Mouse (Mus musculus) kidney, postnatal 0 days (tissue): ENCODE data around the gene Gpha2. TPM values are rescaled to one million over a fixed set of nuclear protein-coding genes. Genes with fewer than 3 reads are reported as not detected.
A peak's percentile ranks its signal among the peaks of the same experiment; 100 is the strongest.

Source experiments
- ATAC-seq: fragments of 200-750 bp; cut with Nextera tagmentation; replicated peaks from 2 replicates; pipeline ENCODE4 v1.8.0; 2017; ENCODE audit warnings: low read depth, moderate number of reproducible peaks, moderate TSS enrichment, moderate library complexity; ENCODE audit not compliant: low FRiP score
- DNase-seq: peaks from one replicate; pipeline ENCODE4 v3.0.0-alpha.2; 2016; ENCODE audit warnings: low spot score
- H3K27ac ChIP-seq: fragments of 300-500 bp; sonication (generic); 2 replicates; pipeline ENCODE4 v1.5.1; 2014; ENCODE audit warnings: mild to moderate bottlenecking
- H3K27me3 ChIP-seq: fragments of 300-500 bp; sonication (generic); 2 replicates; pipeline ENCODE4 v1.6.1; 2014; ENCODE audit warnings: low read length, mixed read lengths; ENCODE audit not compliant: insufficient read depth
- H3K36me3 ChIP-seq: fragments of 300-500 bp; sonication (generic); 2 replicates; pipeline ENCODE4 v1.6.1; 2014; ENCODE audit warnings: low read length, mixed read lengths; ENCODE audit not compliant: insufficient read depth
- H3K4me1 ChIP-seq: fragments of 300-500 bp; sonication (generic); replicated peaks from 2 replicates; pipeline ENCODE4 v1.6.1; 2014; ENCODE audit warnings: antibody characterized with exemption, low read length, mixed read lengths; ENCODE audit not compliant: insufficient read depth
- H3K4me2 ChIP-seq: fragments of 300-500 bp; sonication (generic); 2 replicates; pipeline ENCODE4 v1.6.1; 2014; ENCODE audit warnings: mild to moderate bottlenecking, low read length, moderate library complexity, mixed read lengths
- H3K4me3 ChIP-seq: fragments of 300-500 bp; sonication (generic); replicated peaks from 2 replicates; pipeline ENCODE4 v1.5.1; 2014; ENCODE audit warnings: low read depth, low read length
- H3K9ac ChIP-seq: fragments of 300-500 bp; sonication (generic); 2 replicates; pipeline ENCODE4 v1.6.1; 2014; ENCODE audit warnings: low read depth, low read length
- H3K9me3 ChIP-seq: fragments of 300-500 bp; sonication (generic); replicated peaks from 2 replicates; pipeline ENCODE4 v1.6.1; 2016; ENCODE audit warnings: low read length, inconsistent platforms, mixed read lengths
- CTCF ChIP-seq: IDR thresholded peaks from 2 replicates; pipeline ENCODE4 v1.5.1; 2016; ENCODE audit warnings: antibody characterized with exemption, low read depth, mild to moderate bottlenecking, moderate library complexity
- WGBS: fragments of 180-500 bp; shearing (Covaris S2); extraction: QIAGEN DNeasy Blood & Tissue Kit; methylation state at CpG from one replicate; pipeline ENCODE4 v1.1.7; 2014; 5-methylcytosine and 5-hydroxymethylcytosine counted together
- polyA plus RNA-seq: library from polyadenylated mRNA; unstranded; fragments of >200 nt; fragmentation: Nextera tagmentation; extraction: Ambion mirVana; gene quantifications from 2 replicates; pipeline ENCODE4 v1.2.1, GENCODE M21; 2015

The Gpha2 gene
- polyA plus RNA-seq, 1 experiment from 2014 or later, result 2.1 TPM

GRCm38 (mm10) chr19:6216046-6216705 lies 10.0 kb upstream of the Gpha2 start:
- ATAC-seq (no peak), DNase-seq (no peak)
- TF ChIP-seq CTCF, result no peak
- H3K27me3 ChIP-seq, result no peaks in the 10 kb centered on the region
- H3K4me1 ChIP-seq, result no peaks in the 10 kb centered on the region
- H3K9me3 ChIP-seq, result no peaks in the 10 kb centered on the region
- no peak overlapping the region for H3K27ac ChIP-seq
- no peak overlapping the region for H3K4me2 ChIP-seq
- WGBS, result 43% methylated on average over 6 of the region's 6 CpGs
- H3K9ac ChIP-seq, result no peak overlapping the region
- no peaks in the 10 kb centered on the region for H3K36me3 ChIP-seq
- no peak overlapping the region for H3K4me3 ChIP-seq

- Histone ChIP-seq H3K9ac (no peak overlapping the region), H3K9me3 (no peaks in the 10 kb centered on the region), H3K27me3 (no peaks in the 10 kb centered on the region), H3K4me1 (no peaks in the 10 kb centered on the region), H3K36me3 (no peaks in the 10 kb centered on the region), H3K4me3 (no peak overlapping the region), H3K4me2 (no peak overlapping the region), H3K27ac (no peak overlapping the region)
- DNase-seq (no peak), ATAC-seq (no peak)
- TF ChIP-seq CTCF, result no peak
- 75% methylated on average over 6 of the region's 6 CpGs for WGBS
Observed at GRCm38 (mm10) chr19:6218606-6219005, 7.6 kb upstream of the Gpha2 start.

GRCm38 (mm10) chr19:6226763-6227162 lies 583 bp downstream of the Gpha2 start:
- no peak overlapping the region for H3K4me2 ChIP-seq
- H3K36me3 ChIP-seq, result peaks cover 26% of the 10 kb centered on the region; the same call in 1 of the 2 replicates
- H3K27ac ChIP-seq, result no peak overlapping the region
- no peak for DNase-seq
- H3K4me1 ChIP-seq, result no peaks in the 10 kb centered on the region
- no peak overlapping the region for H3K4me3 ChIP-seq
- no peak overlapping the region for H3K9ac ChIP-seq
- H3K9me3 ChIP-seq, result no peaks in the 10 kb centered on the region
- WGBS, result 85% methylated on average over 14 of the region's 14 CpGs
- peak; percentile 29; the same call in 1 of the 2 replicates for ATAC-seq
- no peak for TF ChIP-seq CTCF
- no peaks in the 10 kb centered on the region for H3K27me3 ChIP-seq

GRCm38 (mm10) chr19:6227864-6228263 lies 1.7 kb downstream of the Gpha2 start:
- ATAC-seq (no peak), DNase-seq (no peak)
- no peak overlapping the region for H3K4me3 ChIP-seq
- WGBS, result 83% methylated on average over 4 of the region's 4 CpGs
- no peak overlapping the region for H3K9ac ChIP-seq
- no peak overlapping the region for H3K27ac ChIP-seq
- no peaks in the 10 kb centered on the region for H3K4me1 ChIP-seq
- TF ChIP-seq CTCF, result no peak
- no peaks in the 10 kb centered on the region for H3K9me3 ChIP-seq
- H3K4me2 ChIP-seq, result no peak overlapping the region
- H3K36me3 ChIP-seq, result peaks cover 30% of the 10 kb centered on the region; the same call in 1 of the 2 replicates
- no peaks in the 10 kb centered on the region for H3K27me3 ChIP-seq

- H3K4me1 ChIP-seq, result peaks cover 12% of the 10 kb centered on the region
- 96% methylated on average over 4 of the region's 4 CpGs for WGBS
- no peak for TF ChIP-seq CTCF
Observed at GRCm38 (mm10) chr19:6230411-6230810, 4.2 kb downstream of the Gpha2 start.

GRCm38 (mm10) chr19:6231036-6231435 lies 4.9 kb downstream of the Gpha2 start:
- WGBS, result 73% methylated on average over 2 of the region's 2 CpGs
- TF ChIP-seq CTCF, result no peak
- H3K9ac ChIP-seq, result no peak overlapping the region
- H3K4me2 ChIP-seq, result no peak overlapping the region
- no peak overlapping the region for H3K4me3 ChIP-seq
- DNase-seq, result no peak
- peaks cover 12% of the 10 kb centered on the region for H3K4me1 ChIP-seq
- no peaks in the 10 kb centered on the region for H3K9me3 ChIP-seq
- peaks cover 30% of the 10 kb centered on the region; the same call in 1 of the 2 replicates for H3K36me3 ChIP-seq
- no peak overlapping the region for H3K27ac ChIP-seq
- ATAC-seq, result no peak
- H3K27me3 ChIP-seq, result no peaks in the 10 kb centered on the region

More at GRCm38 (mm10) chr19:6230411-6230810, 4.2 kb downstream of the Gpha2 start:
- no peak overlapping the region for H3K4me2 ChIP-seq
- peaks cover 30% of the 10 kb centered on the region; the same call in 1 of the 2 replicates for H3K36me3 ChIP-seq
- DNase-seq (no peak), ATAC-seq (no peak)
- no peak overlapping the region for H3K27ac ChIP-seq
- no peak overlapping the region for H3K9ac ChIP-seq
- no peaks in the 10 kb centered on the region for H3K27me3 ChIP-seq
- H3K4me3 ChIP-seq, result no peak overlapping the region
- no peaks in the 10 kb centered on the region for H3K9me3 ChIP-seq
